Mouse (Mus musculus) CH12.LX (cell line): Measurements from ENCODE around the gene Plekha6. TPM values are rescaled to one million over a fixed set of nuclear protein-coding genes. Genes with fewer than 3 reads are reported as not detected.

Experiments
- DNase-seq: peaks from one replicate; pipeline ENCODE4 v3.0.0-alpha.2; 2013; ENCODE audit errors: extremely low read depth
- H3K27ac ChIP-seq: 2 replicates; pipeline ENCODE4 v1.5.1; 2012; ENCODE audit warnings: low read depth, mild to moderate bottlenecking, control low read depth, moderate library complexity; ENCODE audit not compliant: insufficient read depth
- H3K27me3 ChIP-seq: replicated peaks from 2 replicates; pipeline ENCODE3; 2012; ENCODE audit warnings: inconsistent platforms
- H3K36me3 ChIP-seq, 2 experiments: replicated peaks in 1 of 2; 2 replicates each; pipeline versions ENCODE3 to v1.6.1; 2012; ENCODE audit warnings: inconsistent platforms in 1 of 2, low read length in 1 of 2, mild to moderate bottlenecking in 1 of 2, mixed read lengths in 1 of 2, moderate library complexity in 1 of 2; ENCODE audit not compliant: control insufficient read depth in 1 of 2, insufficient read depth in 1 of 2
- H3K4me1 ChIP-seq, 2 experiments: 2 replicates each; pipeline ENCODE4 v1.6.1; 2012; ENCODE audit warnings: inconsistent platforms in 1 of 2, moderate library complexity in 1 of 2; ENCODE audit not compliant: insufficient read depth in 2 of 2, control insufficient read depth in 1 of 2
- H3K4me2 ChIP-seq: 2 replicates; pipeline ENCODE4 v1.6.1; 2012; ENCODE audit warnings: low read depth, mild to moderate bottlenecking, control low read depth; ENCODE audit not compliant: poor library complexity, insufficient read depth, severe bottlenecking
- H3K4me3 ChIP-seq, 3 experiments: fragments of 150-350 bp in 1 of 3; sonication (generic) in 1 of 3; replicated peaks in 1 of 3; 2 replicates each; pipeline versions ENCODE3 to v1.5.1; 2011 to 2012; ENCODE audit warnings: low read depth in 2 of 3, low read length in 2 of 3, mild to moderate bottlenecking in 2 of 3, moderate library complexity in 2 of 3, control low read depth in 1 of 3, improper control_type of control experiment in 1 of 3, inconsistent platforms in 1 of 3, mixed read lengths in 1 of 3; ENCODE audit not compliant: poor library complexity in 1 of 3
- H3K79me2 ChIP-seq: replicated peaks from 2 replicates; pipeline ENCODE4 v1.6.1; 2012; ENCODE audit warnings: mild to moderate bottlenecking, moderate library complexity; ENCODE audit not compliant: control insufficient read depth, poor library complexity, insufficient read depth, severe bottlenecking; ENCODE audit errors: extremely low read depth
- H3K9ac ChIP-seq: 2 replicates; pipeline ENCODE4 v1.6.1; 2012; ENCODE audit warnings: low read depth, mild to moderate bottlenecking, control low read depth, moderate library complexity; ENCODE audit not compliant: insufficient read depth
- H3K9me3 ChIP-seq: replicated peaks from 2 replicates; pipeline ENCODE3; 2012; ENCODE audit warnings: low read length, inconsistent platforms, mixed read lengths
- CHD2 ChIP-seq: IDR thresholded peaks from 2 replicates; pipeline ENCODE4 v1.6.1; 2011; ENCODE audit warnings: low read length, improper control_type of control experiment
- CTCF ChIP-seq, 2 experiments: IDR thresholded peaks in 1 of 2; conservative IDR thresholded peaks in 1 of 2; 2 replicates each; pipeline ENCODE4 v1.5.1; 2011 to 2012; ENCODE audit warnings: low read depth in 2 of 2, low read length in 2 of 2, improper control_type of control experiment in 1 of 2, inconsistent platforms in 1 of 2, mild to moderate bottlenecking in 1 of 2, moderate library complexity in 1 of 2
- ELF1 ChIP-seq: IDR thresholded peaks from 2 replicates; pipeline ENCODE4 v1.6.1; 2014; ENCODE audit warnings: low read depth, mild to moderate bottlenecking, inconsistent platforms, low read length, improper control_type of control experiment
- IRF4 ChIP-seq: IDR thresholded peaks from 2 replicates; pipeline ENCODE4 v1.6.1; 2014; ENCODE audit warnings: low read depth, mild to moderate bottlenecking, inconsistent platforms, low read length, improper control_type of control experiment
- JUND ChIP-seq: conservative IDR thresholded peaks from 2 replicates; pipeline ENCODE4 v1.6.1; 2011; ENCODE audit warnings: low read depth, low read length, improper control_type of control experiment
- KAT2A ChIP-seq: IDR thresholded peaks from 2 replicates; pipeline ENCODE4 v1.6.1; 2012; ENCODE audit warnings: low read length, improper control_type of control experiment, inconsistent platforms; ENCODE audit not compliant: insufficient replicate concordance
- MAZ ChIP-seq: IDR thresholded peaks from 2 replicates; pipeline ENCODE4 v1.6.1; 2012; ENCODE audit warnings: low read depth, mild to moderate bottlenecking, inconsistent platforms, low read length, improper control_type of control experiment, moderate library complexity
- MYC ChIP-seq: IDR thresholded peaks from 2 replicates; pipeline ENCODE4 v1.6.1; 2011; ENCODE audit warnings: low read depth, mild to moderate bottlenecking, improper control_type of control experiment, low read length
- NRF1 ChIP-seq: IDR thresholded peaks from 2 replicates; pipeline ENCODE4 v1.6.1; 2014; ENCODE audit warnings: low read depth, mild to moderate bottlenecking, inconsistent platforms, low read length, improper control_type of control experiment, moderate library complexity
- POLR2A ChIP-seq: IDR thresholded peaks from 2 replicates; pipeline ENCODE4 v1.6.1; 2011; ENCODE audit warnings: low read depth, mild to moderate bottlenecking, improper control_type of control experiment, low read length
- POLR2AphosphoS2 ChIP-seq: IDR thresholded peaks from 2 replicates; pipeline ENCODE4 v1.6.1; 2011; ENCODE audit warnings: low read depth, low read length, improper control_type of control experiment
- RAD21 ChIP-seq: IDR thresholded peaks from 2 replicates; pipeline ENCODE4 v1.6.1; 2011; ENCODE audit warnings: low read depth, mild to moderate bottlenecking, low read length, improper control_type of control experiment, moderate library complexity
- TBP ChIP-seq: conservative IDR thresholded peaks from 2 replicates; pipeline ENCODE4 v1.6.1; 2011; ENCODE audit warnings: low read depth, low read length, improper control_type of control experiment
- UBTF ChIP-seq: IDR thresholded peaks from 2 replicates; pipeline ENCODE4 v1.6.1; 2012; ENCODE audit warnings: low read depth, mild to moderate bottlenecking, inconsistent platforms, low read length, improper control_type of control experiment, moderate library complexity
- ZKSCAN1 ChIP-seq: IDR thresholded peaks from 2 replicates; pipeline ENCODE4 v1.6.1; 2012; ENCODE audit warnings: low read depth, inconsistent platforms, low read length, improper control_type of control experiment, borderline replicate concordance
- ZMIZ1 ChIP-seq: IDR thresholded peaks from 2 replicates; pipeline ENCODE4 v1.6.1; 2012; ENCODE audit warnings: low read depth, mild to moderate bottlenecking, inconsistent platforms, low read length, improper control_type of control experiment
- ZNF384 ChIP-seq: IDR thresholded peaks from 2 replicates; pipeline ENCODE4 v1.6.1; 2012; ENCODE audit warnings: low read depth, low read length, improper control_type of control experiment, inconsistent platforms
- dilution Hi-C: fragments of 300-500 bp; cut with MboI; formaldehyde crosslinking; loops from 2 replicates; pipeline ENCODE4 v1.14.3; 2020; ENCODE audit warnings: low sequenced_read_pairs; ENCODE audit not compliant: extremely low pct_unique_long_range_greater_than_20kb, extremely low pct_ligation_motif_present
- in situ Hi-C: fragments of 300-500 bp; cut with MboI; formaldehyde crosslinking; loops from 3 replicates; pipeline ENCODE4 v1.14.3; 2019; ENCODE audit warnings: low sequenced_read_pairs, low pct_ligation_motif_present, low pct_unique_long_range_greater_than_20kb, mixed read lengths
- polyA plus RNA-seq: library from polyadenylated mRNA; unstranded; fragments of >175 nt; gene quantifications from 2 replicates; pipeline ENCODE4 v1.2.1, GENCODE M21; 2012; ENCODE audit warnings: low read depth; ENCODE audit not compliant: insufficient read length
- total RNA-seq, 2 experiments: library from RNA; depleted of rRNA; stranded (reverse); fragments of 300-350 nt in 1 of 2; fragments of >200 nt in 1 of 2; gene quantifications; 2 replicates each; pipeline ENCODE4 v1.2.3; 2012 to 2014

Plekha6 gene
- total and polyA plus RNA-seq, 3 experiments, result 0.07 TPM; not detected in 2

- Histone ChIP-seq H3K27me3 (peaks cover 92% of the 10 kb centered on the region), H3K9ac (no peak overlapping the region), H3K9me3 (no peaks in the 10 kb centered on the region), H3K4me2 (no peak overlapping the region), H3K36me3 (no peaks in the 10 kb centered on the region), H3K27ac (no peak overlapping the region), H3K79me2 (no peaks in the 10 kb centered on the region), H3K4me1 (no peaks in the 10 kb centered on the region), H3K4me3 (no peak overlapping the region)
- dilution Hi-C loops, result no loop called here
- DNase-seq, result no peak
- TF ChIP-seq TBP (no peak), JUND (no peak), ZKSCAN1 (no peak), POLR2A (no peak), ZMIZ1 (no peak), IRF4 (no peak), UBTF (no peak), MYC (no peak), MAZ (no peak), KAT2A (no peak), ZNF384 (no peak), POLR2AphosphoS2 (no peak), RAD21 (no peak), ELF1 (no peak), NRF1 (no peak), CHD2 (no peak), CTCF (conservative IDR thresholded peaks at IDR 0.05 in 1 of 2, IDR thresholded peaks at IDR 0.05 in 1 of 2; ENCODE audit: low read depth in 2 of 2, low read length in 2 of 2) (no peak)
- in situ Hi-C loops, result no loop called here
These were observed 61.6 kb downstream of the Plekha6 start for GRCm38 (mm10) chr1:133225561-133225960.

DNA sequence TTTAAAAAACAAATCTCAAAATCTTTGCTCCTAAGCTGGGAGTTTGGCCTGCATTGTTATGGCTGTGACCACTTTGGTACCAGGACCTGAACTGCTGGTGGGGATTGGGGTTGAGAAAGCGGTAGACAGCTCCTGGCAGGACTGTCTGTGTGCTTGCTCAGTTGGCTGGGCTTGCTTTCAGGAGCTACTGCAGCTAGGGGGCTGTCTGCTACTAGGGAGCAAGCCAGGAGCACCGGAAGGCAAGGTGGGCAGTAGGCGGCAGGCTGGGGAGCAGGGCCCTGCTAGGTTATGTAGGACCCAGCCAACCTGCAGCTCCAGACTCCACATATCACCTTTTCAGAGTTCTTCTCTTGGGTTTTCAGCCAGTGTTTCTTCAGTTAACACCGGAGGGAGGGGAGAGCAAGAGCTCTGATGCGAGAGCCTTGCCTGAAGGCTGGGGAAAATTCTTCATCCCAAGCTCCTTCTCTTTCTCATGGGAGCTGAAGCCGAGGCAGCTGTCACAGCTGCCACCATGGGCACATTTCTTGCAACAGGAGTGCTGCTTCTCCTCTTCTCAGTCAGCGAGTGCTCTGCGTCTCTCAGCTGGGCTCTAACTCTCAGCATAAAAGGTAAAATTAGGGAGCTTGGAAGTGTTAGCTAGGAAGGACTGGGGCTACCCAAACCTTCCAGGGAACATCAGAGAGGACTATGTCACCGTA, 62.1 kb downstream of the Plekha6 start:
- Histone ChIP-seq H3K9ac (no peak overlapping the region), H3K27ac (no peak overlapping the region), H3K4me2 (no peak overlapping the region), H3K4me3 (no peak overlapping the region), H3K27me3 (peaks cover 94% of the 10 kb centered on the region), H3K36me3 (no peaks in the 10 kb centered on the region), H3K79me2 (no peaks in the 10 kb centered on the region), H3K4me1 (no peaks in the 10 kb centered on the region), H3K9me3 (no peaks in the 10 kb centered on the region)
- dilution Hi-C loops, result no loop called here
- TF ChIP-seq CTCF (conservative IDR thresholded peaks at IDR 0.05 in 1 of 2, IDR thresholded peaks at IDR 0.05 in 1 of 2; ENCODE audit: low read depth in 2 of 2, low read length in 2 of 2) (peak in 1 of 2 experiments; percentile 34; a peak in 2 of 4 replicates), IRF4 (no peak)
- no peak for DNase-seq
- in situ Hi-C loops, result no loop called here
